Mouse (Mus musculus) cerebellum, adult 2 months (tissue): ENCODE measurements around the gene Mlip.

Source experiments
- CTCF ChIP-seq: fragments of 200-500 bp; IDR thresholded peaks from 2 replicates; pipeline ENCODE4 v1.5.1; 2011; ENCODE audit warnings: low read depth, mild to moderate bottlenecking, control low read depth, low read length, moderate library complexity, borderline replicate concordance; ENCODE audit not compliant: insufficient read depth
- POLR2A ChIP-seq: fragments of 200-500 bp; IDR thresholded peaks from 2 replicates; pipeline ENCODE4 v1.6.1; 2011; ENCODE audit warnings: low read length, control low read depth, borderline replicate concordance; ENCODE audit not compliant: insufficient read depth

DNA sequence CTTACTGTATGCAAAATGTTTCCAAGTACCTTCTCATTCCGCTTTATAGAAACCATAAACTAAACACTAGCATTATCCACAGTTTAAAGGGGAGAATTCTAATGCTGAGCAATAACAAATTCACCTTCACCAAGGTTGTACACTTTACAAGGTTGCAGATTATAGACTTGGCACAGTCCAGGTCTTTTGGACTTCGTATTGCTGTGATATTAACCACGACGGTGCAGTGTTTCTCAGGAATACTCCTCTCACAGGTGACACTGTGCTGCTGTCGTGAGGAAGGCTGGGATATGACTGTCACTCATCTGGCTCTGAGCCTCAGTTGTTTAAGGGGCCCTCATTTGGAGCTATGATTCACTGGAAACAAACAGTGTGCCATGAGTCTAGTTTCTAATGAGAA is 75.5 kb downstream of the Mlip start:
- TF ChIP-seq CTCF (no peak), POLR2A (no peak)
